Mouse (Mus musculus) mesoderm, embryonic 11.5 days (tissue): ENCODE measurements at regions not wholly inside any gene's neighbourhood (a gene's known extent, or its start where the extent isn't known, plus 50 kb on each side); places are given as distances from the start of the nearest gene placed in this dataset.
A peak's percentile ranks its signal among the peaks of the same experiment; 100 is the strongest.
"Not testable (repeated sequence)": the region's sequence is repeated elsewhere in the genome, so short reads cannot be mapped to it uniquely, and the experiment has no call there.

Source experiments
- DNase-seq: peaks from one replicate; pipeline ENCODE4 v3.0.0-alpha.2; 2012; ENCODE audit warnings: low read depth, low spot score

- no peak for DNase-seq
Measured at GRCm38 (mm10) chr1:51602071-51602470, 123.8 kb upstream of the Nabp1 start.

GRCm38 (mm10) chr1:51600425-51600824 lies 122.2 kb upstream of the Nabp1 start:
- DNase-seq: no peak

- peak; percentile 87 for DNase-seq
Measured at GRCm38 (mm10) chr1:51596935-51597820, 119.0 kb upstream of the Nabp1 start.

- no peak for DNase-seq
Measured at GRCm38 (mm10) chr1:51594666-51595065, 116.4 kb upstream of the Nabp1 start.

- no peak for DNase-seq
Measured at GRCm38 (mm10) chr1:51593621-51594441, 115.6 kb upstream of the Nabp1 start.

- DNase-seq: no peak
Measured at GRCm38 (mm10) chr1:51591886-51592285, 113.7 kb upstream of the Nabp1 start.

- DNase-seq: no peak
Measured at GRCm38 (mm10) chr1:51590606-51591400, 112.6 kb upstream of the Nabp1 start.

GRCm38 (mm10) chr1:51584925-51585424 lies 106.8 kb upstream of the Nabp1 start:
- DNase-seq: no peak

GRCm38 (mm10) chr1:51583871-51584270 lies 105.6 kb upstream of the Nabp1 start:
- no peak for DNase-seq

- DNase-seq: no peak
Measured at GRCm38 (mm10) chr1:51580074-51580473, 101.8 kb upstream of the Nabp1 start.

GRCm38 (mm10) chr1:51577701-51578100 lies 99.5 kb upstream of the Nabp1 start:
- DNase-seq: no peak

- no peak for DNase-seq
Measured at GRCm38 (mm10) chr1:51572314-51573078, 94.3 kb upstream of the Nabp1 start.

GRCm38 (mm10) chr1:51569625-51570024 lies 91.4 kb upstream of the Nabp1 start:
- DNase-seq: no peak

GRCm38 (mm10) chr1:51566170-51566649 lies 88.0 kb upstream of the Nabp1 start:
- no peak for DNase-seq

- DNase-seq: not testable (repeated sequence)
Measured at GRCm38 (mm10) chr1:51556616-51557015, 78.4 kb upstream of the Nabp1 start.

- no peak for DNase-seq
Measured at GRCm38 (mm10) chr1:51553738-51554137, 75.5 kb upstream of the Nabp1 start.

- DNase-seq: no peak
Measured at GRCm38 (mm10) chr1:51551624-51552023, 73.4 kb upstream of the Nabp1 start.

GRCm38 (mm10) chr1:51542801-51543200 lies 64.6 kb upstream of the Nabp1 start:
- DNase-seq: no peak

GRCm38 (mm10) chr1:51539634-51540033 lies 61.4 kb upstream of the Nabp1 start:
- no peak for DNase-seq

GRCm38 (mm10) chr1:51538836-51539235 lies 60.6 kb upstream of the Nabp1 start:
- no peak for DNase-seq
